Mouse (Mus musculus): ENCODE measurements at regions not wholly inside any gene's neighbourhood (a gene's known extent, or its start where the extent isn't known, plus 50 kb on each side); places are given as distances from the start of the nearest gene placed in this dataset.

GRCm38 (mm10) chr19:21173896-21174483 is 98.1 kb upstream of the Zfand5 start:
- Histone ChIP-seq H3K4me3 (ENCODE audit: low read length) (no peak overlapping the region), H3K9ac (ENCODE audit: low read depth, low read length) (no peak overlapping the region), H3K9me3 (ENCODE audit: control insufficient read depth, low read length) (no peaks in the 10 kb centered on the region), H3K4me2 (ENCODE audit: low read depth, low read length) (no peak overlapping the region), H3K36me3 (ENCODE audit: control insufficient read depth, insufficient read depth, low read length) (no peaks in the 10 kb centered on the region), H3K27me3 (replicated peaks; ENCODE audit: control insufficient read depth, insufficient read depth, low read length) (no peaks in the 10 kb centered on the region), H3K4me1 (ENCODE audit: control insufficient read depth, insufficient read depth, low read length) (peaks cover 24% of the 10 kb centered on the region), H3K27ac (ENCODE audit: low read length) (no peak overlapping the region)
- ATAC-seq: peak; percentile 23; the same call in 1 of the 2 replicates
- WGBS: 32% methylated on average over 5 of the region's 5 CpGs

- peaks cover 27% of the 10 kb centered on the region for H3K4me1 ChIP-seq (ENCODE audit: control insufficient read depth, insufficient read depth, low read length)
- no peaks in the 10 kb centered on the region for H3K36me3 ChIP-seq (ENCODE audit: control insufficient read depth, insufficient read depth, low read length)
- H3K9me3 ChIP-seq (ENCODE audit: control insufficient read depth, low read length): no peaks in the 10 kb centered on the region
- WGBS: 24% methylated on average over 2 of the region's 2 CpGs
- H3K27me3 ChIP-seq (replicated peaks; ENCODE audit: control insufficient read depth, insufficient read depth, low read length): no peaks in the 10 kb centered on the region
- ATAC-seq: no peak
- H3K4me3 ChIP-seq (ENCODE audit: low read length): no peak overlapping the region
- H3K27ac ChIP-seq (ENCODE audit: low read length): no peak overlapping the region
- H3K9ac ChIP-seq (ENCODE audit: low read depth, low read length): no peak overlapping the region
- no peak overlapping the region for H3K4me2 ChIP-seq (ENCODE audit: low read depth, low read length)
Observed at GRCm38 (mm10) chr19:21171191-21171590, 100.9 kb upstream of the Zfand5 start.

GRCm38 (mm10) chr19:21170785-21171184 is 101.3 kb upstream of the Zfand5 start:
- H3K36me3 ChIP-seq (ENCODE audit: control insufficient read depth, insufficient read depth, low read length): no peaks in the 10 kb centered on the region
- peaks cover 27% of the 10 kb centered on the region for H3K4me1 ChIP-seq (ENCODE audit: control insufficient read depth, insufficient read depth, low read length)
- H3K27me3 ChIP-seq (replicated peaks; ENCODE audit: control insufficient read depth, insufficient read depth, low read length): no peaks in the 10 kb centered on the region
- no peak overlapping the region for H3K4me3 ChIP-seq (ENCODE audit: low read length)
- H3K4me2 ChIP-seq (ENCODE audit: low read depth, low read length): no peak overlapping the region
- ATAC-seq: no peak
- H3K27ac ChIP-seq (ENCODE audit: low read length): 0 out of 2 replicates have a peak overlapping the region, but pooled peaks have one; percentile 28
- 24% methylated on average over 2 of the region's 2 CpGs for whole genome bisulfite sequencing
- H3K9ac ChIP-seq (ENCODE audit: low read depth, low read length): no peak overlapping the region
- H3K9me3 ChIP-seq (ENCODE audit: control insufficient read depth, low read length): no peaks in the 10 kb centered on the region

GRCm38 (mm10) chr19:21166939-21167338 is 105.1 kb upstream of the Zfand5 start:
- no peak overlapping the region for H3K9ac ChIP-seq (ENCODE audit: low read depth, low read length)
- WGBS: 31% methylated on average over 4 of the region's 4 CpGs
- H3K4me1 ChIP-seq (ENCODE audit: control insufficient read depth, insufficient read depth, low read length): peaks cover 10% of the 10 kb centered on the region
- H3K4me2 ChIP-seq (ENCODE audit: low read depth, low read length): peak overlapping the region; percentile 39; the same call in 1 of the 2 replicates
- H3K27ac ChIP-seq (ENCODE audit: low read length): peak overlapping the region; percentile 76
- H3K4me3 ChIP-seq (ENCODE audit: low read length): no peak overlapping the region
- peak; percentile 89 for ATAC-seq
- no peaks in the 10 kb centered on the region for H3K9me3 ChIP-seq (ENCODE audit: control insufficient read depth, low read length)
- no peaks in the 10 kb centered on the region for H3K36me3 ChIP-seq (ENCODE audit: control insufficient read depth, insufficient read depth, low read length)
- no peaks in the 10 kb centered on the region for H3K27me3 ChIP-seq (replicated peaks; ENCODE audit: control insufficient read depth, insufficient read depth, low read length)

- H3K4me1 ChIP-seq (ENCODE audit: control insufficient read depth, insufficient read depth, low read length): peaks cover 10% of the 10 kb centered on the region
- no peaks in the 10 kb centered on the region for H3K36me3 ChIP-seq (ENCODE audit: control insufficient read depth, insufficient read depth, low read length)
- peak overlapping the region; percentile 76 for H3K27ac ChIP-seq (ENCODE audit: low read length)
- no peak overlapping the region for H3K4me3 ChIP-seq (ENCODE audit: low read length)
- H3K9ac ChIP-seq (ENCODE audit: low read depth, low read length): no peak overlapping the region
- H3K27me3 ChIP-seq (replicated peaks; ENCODE audit: control insufficient read depth, insufficient read depth, low read length): no peaks in the 10 kb centered on the region
- 38% methylated on average over 5 of the region's 5 CpGs for WGBS
- peak overlapping the region; percentile 39; the same call in 1 of the 2 replicates for H3K4me2 ChIP-seq (ENCODE audit: low read depth, low read length)
- ATAC-seq: peak; percentile 55
- no peaks in the 10 kb centered on the region for H3K9me3 ChIP-seq (ENCODE audit: control insufficient read depth, low read length)
Observed at GRCm38 (mm10) chr19:21166465-21166860, 105.6 kb upstream of the Zfand5 start.

- H3K27ac ChIP-seq (ENCODE audit: low read length): peak overlapping the region; percentile 76
- H3K9me3 ChIP-seq (ENCODE audit: control insufficient read depth, low read length): no peaks in the 10 kb centered on the region
- H3K27me3 ChIP-seq (replicated peaks; ENCODE audit: control insufficient read depth, insufficient read depth, low read length): no peaks in the 10 kb centered on the region
- H3K4me2 ChIP-seq (ENCODE audit: low read depth, low read length): peak overlapping the region; percentile 39; the same call in 1 of the 2 replicates
- H3K36me3 ChIP-seq (ENCODE audit: control insufficient read depth, insufficient read depth, low read length): no peaks in the 10 kb centered on the region
- no peak overlapping the region for H3K4me3 ChIP-seq (ENCODE audit: low read length)
- peaks cover 7% of the 10 kb centered on the region for H3K4me1 ChIP-seq (ENCODE audit: control insufficient read depth, insufficient read depth, low read length)
- ATAC-seq: peak; percentile 50
- WGBS: 43% methylated on average over 10 of the region's 10 CpGs
- no peak overlapping the region for H3K9ac ChIP-seq (ENCODE audit: low read depth, low read length)
Observed at GRCm38 (mm10) chr19:21165763-21166464, 106.2 kb upstream of the Zfand5 start.

GRCm38 (mm10) chr19:21163978-21164377 is 108.1 kb upstream of the Zfand5 start:
- H3K4me3 ChIP-seq (ENCODE audit: low read length): no peak overlapping the region
- WGBS: 80% methylated on average over 2 of the region's 2 CpGs
- no peaks in the 10 kb centered on the region for H3K36me3 ChIP-seq (ENCODE audit: control insufficient read depth, insufficient read depth, low read length)
- H3K9me3 ChIP-seq (ENCODE audit: control insufficient read depth, low read length): no peaks in the 10 kb centered on the region
- H3K4me2 ChIP-seq (ENCODE audit: low read depth, low read length): no peak overlapping the region
- peaks cover 7% of the 10 kb centered on the region for H3K4me1 ChIP-seq (ENCODE audit: control insufficient read depth, insufficient read depth, low read length)
- no peak for ATAC-seq
- H3K27me3 ChIP-seq (replicated peaks; ENCODE audit: control insufficient read depth, insufficient read depth, low read length): no peaks in the 10 kb centered on the region
- no peak overlapping the region for H3K27ac ChIP-seq (ENCODE audit: low read length)
- no peak overlapping the region for H3K9ac ChIP-seq (ENCODE audit: low read depth, low read length)

GRCm38 (mm10) chr19:21160946-21161345 is 111.1 kb upstream of the Zfand5 start:
- Histone ChIP-seq H3K9ac (ENCODE audit: low read depth, low read length) (no peak overlapping the region), H3K4me2 (ENCODE audit: low read depth, low read length) (no peak overlapping the region), H3K4me1 (ENCODE audit: control insufficient read depth, insufficient read depth, low read length) (peaks cover 5% of the 10 kb centered on the region; the same call in 1 of the 2 replicates), H3K9me3 (ENCODE audit: control insufficient read depth, low read length) (no peaks in the 10 kb centered on the region), H3K27ac (ENCODE audit: low read length) (peak overlapping the region; percentile 39), H3K36me3 (ENCODE audit: control insufficient read depth, insufficient read depth, low read length) (no peaks in the 10 kb centered on the region), H3K27me3 (replicated peaks; ENCODE audit: control insufficient read depth, insufficient read depth, low read length) (no peaks in the 10 kb centered on the region), H3K4me3 (ENCODE audit: low read length) (no peak overlapping the region)
- WGBS: 39% methylated on average over 4 of the region's 4 CpGs
- no peak for ATAC-seq

GRCm38 (mm10) chr19:21159189-21160137 is 112.6 kb upstream of the Zfand5 start:
- Histone ChIP-seq H3K27ac (ENCODE audit: low read length) (peak overlapping the region; percentile 92), H3K27me3 (replicated peaks; ENCODE audit: control insufficient read depth, insufficient read depth, low read length) (no peaks in the 10 kb centered on the region), H3K9ac (ENCODE audit: low read depth, low read length) (0 out of 2 replicates have a peak overlapping the region, but pooled peaks have one; percentile 24), H3K36me3 (ENCODE audit: control insufficient read depth, insufficient read depth, low read length) (no peaks in the 10 kb centered on the region), H3K9me3 (ENCODE audit: control insufficient read depth, low read length) (no peaks in the 10 kb centered on the region), H3K4me3 (ENCODE audit: low read length) (no peak overlapping the region), H3K4me1 (ENCODE audit: control insufficient read depth, insufficient read depth, low read length) (peaks cover 5% of the 10 kb centered on the region; the same call in 1 of the 2 replicates), H3K4me2 (ENCODE audit: low read depth, low read length) (peak overlapping the region; percentile 6; the same call in 1 of the 2 replicates)
- ATAC-seq: peak; percentile 85
- WGBS: 50% methylated on average over 8 of the region's 8 CpGs

All from intestine, embryonic 16.5 days (tissue).